Mouse (Mus musculus) MEL (cell line): ENCODE data around the gene Dync1i2.

Experiments used
- CTCF ChIP-seq, 3 experiments: IDR thresholded peaks in 2 of 3; conservative IDR thresholded peaks in 1 of 3; 2 replicates each; pipeline ENCODE4 v1.5.1; 2011 to 2012; ENCODE audit warnings: low read length in 3 of 3, low read depth in 2 of 3, mild to moderate bottlenecking in 2 of 3, improper control_type of control experiment in 1 of 3, inconsistent platforms in 1 of 3, mixed read lengths in 1 of 3, moderate library complexity in 1 of 3; ENCODE audit not compliant: control insufficient read depth in 1 of 3, insufficient read depth in 1 of 3, poor library complexity in 1 of 3, severe bottlenecking in 1 of 3
- HCFC1 ChIP-seq: IDR thresholded peaks from 2 replicates; pipeline ENCODE4 v1.6.1; 2012; ENCODE audit warnings: low read depth, mild to moderate bottlenecking, inconsistent platforms, low read length, improper control_type of control experiment, moderate library complexity
- MXI1 ChIP-seq: IDR thresholded peaks from 2 replicates; pipeline ENCODE4 v1.6.1; 2011; ENCODE audit warnings: mild to moderate bottlenecking, low read depth, low read length, improper control_type of control experiment
- POLR2A ChIP-seq, 2 experiments: IDR thresholded peaks; 2 replicates each; pipeline ENCODE4 v1.6.1; 2011 to 2012; ENCODE audit warnings: low read length in 2 of 2, mild to moderate bottlenecking in 2 of 2, control low read depth in 1 of 2, improper control_type of control experiment in 1 of 2, low read depth in 1 of 2, moderate library complexity in 1 of 2; ENCODE audit not compliant: control insufficient read depth in 1 of 2, insufficient read depth in 1 of 2, poor library complexity in 1 of 2

GRCm38 (mm10) chr2:71306357-71306756, 94.9 kb downstream of the Dync1i2 start:
- TF ChIP-seq HCFC1: no peak
- TF ChIP-seq CTCF (IDR thresholded peaks at IDR 0.05 in 2 of 3, conservative IDR thresholded peaks at IDR 0.05 in 1 of 3; ENCODE audit: control insufficient read depth in 1 of 3, insufficient read depth in 1 of 3, low read depth in 2 of 3, low read length in 3 of 3, poor library complexity in 1 of 3, severe bottlenecking in 1 of 3): no peak
- no peak for TF ChIP-seq POLR2A (IDR thresholded peaks at IDR 0.05; ENCODE audit: control insufficient read depth in 1 of 2, insufficient read depth in 1 of 2, low read depth in 1 of 2, low read length in 2 of 2, poor library complexity in 1 of 2)
- TF ChIP-seq MXI1: no peak
